Mouse (Mus musculus) adrenal gland, postnatal 14 days (tissue): ENCODE measurements at regions not wholly inside any gene's neighbourhood (a gene's known extent, or its start where the extent isn't known, plus 50 kb on each side); places are given as distances from the start of the nearest gene placed in this dataset.
A peak's percentile ranks its signal among the peaks of the same experiment; 100 is the strongest.

Experiments
- DNase-seq: peaks from one replicate; pipeline ENCODE4 v3.0.0; 2021; ENCODE audit warnings: mixed read lengths

GRCm38 (mm10) chr11:111155023-111155422 is 89.1 kb downstream of the Kcnj2 start:
- DNase-seq, result no peak

GRCm38 (mm10) chr11:111155747-111156146 is 89.8 kb downstream of the Kcnj2 start:
- DNase-seq, result no peak

- no peak for DNase-seq
These were observed 93.3 kb downstream of the Kcnj2 start for GRCm38 (mm10) chr11:111159299-111159698.

- no peak for DNase-seq
These were observed 98.9 kb downstream of the Kcnj2 start for GRCm38 (mm10) chr11:111164907-111165306.

- DNase-seq, result no peak
These were observed 104.3 kb downstream of the Kcnj2 start for GRCm38 (mm10) chr11:111170174-111170800.

- no peak for DNase-seq
These were observed 107.6 kb downstream of the Kcnj2 start for GRCm38 (mm10) chr11:111173525-111173924.

- DNase-seq, result no peak
These were observed 109.6 kb downstream of the Kcnj2 start for GRCm38 (mm10) chr11:111175566-111175965.

- peak; percentile 4 for DNase-seq
These were observed 111.6 kb downstream of the Kcnj2 start for GRCm38 (mm10) chr11:111177516-111177915.

GRCm38 (mm10) chr11:111197422-111197821 is 131.5 kb downstream of the Kcnj2 start:
- no peak for DNase-seq

GRCm38 (mm10) chr11:111200512-111200911 is 134.5 kb downstream of the Kcnj2 start:
- no peak for DNase-seq

GRCm38 (mm10) chr11:111202780-111203179 is 136.8 kb downstream of the Kcnj2 start:
- no peak for DNase-seq

GRCm38 (mm10) chr11:111210565-111210964 is 144.6 kb downstream of the Kcnj2 start:
- no peak for DNase-seq

GRCm38 (mm10) chr11:111212038-111212701 is 146.2 kb downstream of the Kcnj2 start:
- peak; percentile 21 for DNase-seq

GRCm38 (mm10) chr11:111212702-111213328 is 146.9 kb downstream of the Kcnj2 start:
- DNase-seq, result peak; percentile 17

GRCm38 (mm10) chr11:111215006-111215405 is 149.0 kb downstream of the Kcnj2 start:
- DNase-seq, result no peak

GRCm38 (mm10) chr11:111223834-111224233 is 157.9 kb downstream of the Kcnj2 start:
- no peak for DNase-seq

- DNase-seq, result no peak
These were observed 161.3 kb downstream of the Kcnj2 start for GRCm38 (mm10) chr11:111227305-111227704.

GRCm38 (mm10) chr11:111236741-111237140 is 170.8 kb downstream of the Kcnj2 start:
- DNase-seq, result peak; percentile 12

- DNase-seq, result no peak
These were observed 173.8 kb downstream of the Kcnj2 start for GRCm38 (mm10) chr11:111239784-111240183.

- DNase-seq, result no peak
These were observed 186.3 kb downstream of the Kcnj2 start for GRCm38 (mm10) chr11:111252226-111252625.

GRCm38 (mm10) chr11:111256596-111256995 is 190.6 kb downstream of the Kcnj2 start:
- DNase-seq, result no peak

- DNase-seq, result no peak
These were observed 194.9 kb downstream of the Kcnj2 start for GRCm38 (mm10) chr11:111260691-111261383.

- DNase-seq, result no peak
These were observed 207.7 kb downstream of the Kcnj2 start for GRCm38 (mm10) chr11:111273651-111274050.
